Mouse (Mus musculus): ENCODE measurements at regions not wholly inside any gene's neighbourhood (a gene's known extent, or its start where the extent isn't known, plus 50 kb on each side); places are given as distances from the start of the nearest gene placed in this dataset.

- peak; percentile 84 for DNase-seq (ENCODE audit: low spot score)
These were observed 452.7 kb downstream of the Rps24 start for GRCm38 (mm10) chr14:24939476-24940200.

GRCm38 (mm10) chr14:24945716-24946115 lies 458.8 kb downstream of the Rps24 start:
- DNase-seq (ENCODE audit: low spot score), result no peak

GRCm38 (mm10) chr14:24947084-24947483 lies 460.2 kb downstream of the Rps24 start:
- DNase-seq (ENCODE audit: low spot score), result no peak

- no peak for DNase-seq (ENCODE audit: low spot score)
These were observed 469.0 kb downstream of the Rps24 start for GRCm38 (mm10) chr14:24955891-24956410.

- no peak for DNase-seq (ENCODE audit: low spot score)
These were observed 469.7 kb downstream of the Rps24 start for GRCm38 (mm10) chr14:24956528-24957210.

GRCm38 (mm10) chr14:24957392-24957791 lies 470.5 kb downstream of the Rps24 start:
- DNase-seq (ENCODE audit: low spot score), result no peak

GRCm38 (mm10) chr14:24958821-24959220 lies 471.9 kb downstream of the Rps24 start:
- no peak for DNase-seq (ENCODE audit: low spot score)

- no peak for DNase-seq (ENCODE audit: low spot score)
These were observed 472.5 kb downstream of the Rps24 start for GRCm38 (mm10) chr14:24959401-24959800.

GRCm38 (mm10) chr14:24960082-24960482 lies 473.2 kb downstream of the Rps24 start:
- peak; percentile 63 for DNase-seq (ENCODE audit: low spot score)

GRCm38 (mm10) chr14:24960875-24961274 lies 473.9 kb downstream of the Rps24 start:
- DNase-seq (ENCODE audit: low spot score), result no peak

- no peak for DNase-seq (ENCODE audit: low spot score)
These were observed 474.8 kb downstream of the Rps24 start for GRCm38 (mm10) chr14:24961721-24962120.

GRCm38 (mm10) chr14:24969584-24969983 lies 482.7 kb downstream of the Rps24 start:
- no peak for DNase-seq (ENCODE audit: low spot score)

- no peak for DNase-seq (ENCODE audit: low spot score)
These were observed 485.4 kb downstream of the Rps24 start for GRCm38 (mm10) chr14:24972357-24972756.

- DNase-seq (ENCODE audit: low spot score), result no peak
These were observed 485.9 kb upstream of the Zmiz1 start for GRCm38 (mm10) chr14:24973039-24973438.

- DNase-seq (ENCODE audit: low spot score), result no peak
These were observed 485.4 kb upstream of the Zmiz1 start for GRCm38 (mm10) chr14:24973591-24973990.

GRCm38 (mm10) chr14:24982489-24982888 lies 476.5 kb upstream of the Zmiz1 start:
- no peak for DNase-seq (ENCODE audit: low spot score)

GRCm38 (mm10) chr14:24983279-24983678 lies 475.7 kb upstream of the Zmiz1 start:
- DNase-seq (ENCODE audit: low spot score), result no peak

GRCm38 (mm10) chr14:24985806-24986359 lies 473.1 kb upstream of the Zmiz1 start:
- no peak for DNase-seq (ENCODE audit: low spot score)

- no peak for DNase-seq (ENCODE audit: low spot score)
These were observed 472.6 kb upstream of the Zmiz1 start for GRCm38 (mm10) chr14:24986404-24986803.

- DNase-seq (ENCODE audit: low spot score), result peak; percentile 43
These were observed 465.0 kb upstream of the Zmiz1 start for GRCm38 (mm10) chr14:24993751-24994658.

- DNase-seq (ENCODE audit: low spot score), result no peak
These were observed 463.8 kb upstream of the Zmiz1 start for GRCm38 (mm10) chr14:24995226-24995625.

Data from layer of hippocampus, adult 11-12 months (tissue).